Mouse (Mus musculus): ENCODE data around the gene Tbc1d15.

The Tbc1d15 gene

DNA sequence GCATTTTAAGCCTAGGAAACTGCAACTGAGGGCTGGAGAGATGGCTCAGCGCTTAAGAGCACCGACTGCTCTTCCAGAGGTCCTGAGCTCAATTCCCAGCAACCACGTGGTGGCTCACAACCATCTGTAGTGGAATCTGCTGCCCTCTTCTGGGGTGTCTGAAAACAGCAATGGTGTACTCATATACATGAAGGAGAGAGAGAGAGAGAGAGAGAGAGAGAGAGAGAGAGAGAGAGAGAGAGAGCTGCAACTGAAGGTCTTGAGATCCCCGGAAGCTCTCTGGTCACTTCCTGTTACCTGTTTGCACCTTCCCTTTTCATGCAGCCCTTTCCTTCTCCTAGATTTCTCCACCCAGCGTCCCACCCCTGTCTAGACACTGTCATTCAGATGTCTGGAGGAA lies 91.0 kb downstream of the Tbc1d15 start:
- DNase-seq (ENCODE audit: low spot score in 2 of 2), result no peak
